Mouse (Mus musculus) left cerebral cortex, adult 2 months (tissue): ENCODE results near the gene Iscu. TPM values are rescaled to one million over a fixed set of nuclear protein-coding genes. Genes with fewer than 3 reads are reported as not detected.
A peak's percentile ranks its signal among the peaks of the same experiment; 100 is the strongest.
"Not testable (repeated sequence)": the region's sequence is repeated elsewhere in the genome, so short reads cannot be mapped to it uniquely, and the experiment has no call there.

Source experiments
- DNase-seq, 2 experiments: peaks; one replicate each; pipeline ENCODE4 v3.0.0; 2021 to 2022; ENCODE audit warnings: low spot score in 2 of 2, mixed read lengths in 1 of 2; ENCODE audit errors: extremely low spot score in 1 of 2
- H3K27ac ChIP-seq: fragments of 200-600 bp; 2 replicates; pipeline ENCODE4 v1.8.1; 2022
- H3K4me3 ChIP-seq: fragments of 200-600 bp; 2 replicates; pipeline ENCODE4 v1.8.1; 2022
- CTCF ChIP-seq: fragments of 200-600 bp; IDR thresholded peaks from 2 replicates; pipeline ENCODE4 v1.8.1; 2022; ENCODE audit warnings: antibody characterized with exemption, mild to moderate bottlenecking, moderate library complexity
- intact Hi-C: fragments of 180-260 bp; cut with DNase I; formaldehyde crosslinking; loops from one replicate; pipeline ENCODE4 v1.15.1; 2025
- total RNA-seq, 2 experiments: library from RNA; stranded (reverse); gene quantifications; 2 replicates each; pipeline ENCODE4 v1.2.3; 2021

Iscu gene
- total RNA-seq, 2 experiments from 2014 or later = 125 to 128 TPM

DNA sequence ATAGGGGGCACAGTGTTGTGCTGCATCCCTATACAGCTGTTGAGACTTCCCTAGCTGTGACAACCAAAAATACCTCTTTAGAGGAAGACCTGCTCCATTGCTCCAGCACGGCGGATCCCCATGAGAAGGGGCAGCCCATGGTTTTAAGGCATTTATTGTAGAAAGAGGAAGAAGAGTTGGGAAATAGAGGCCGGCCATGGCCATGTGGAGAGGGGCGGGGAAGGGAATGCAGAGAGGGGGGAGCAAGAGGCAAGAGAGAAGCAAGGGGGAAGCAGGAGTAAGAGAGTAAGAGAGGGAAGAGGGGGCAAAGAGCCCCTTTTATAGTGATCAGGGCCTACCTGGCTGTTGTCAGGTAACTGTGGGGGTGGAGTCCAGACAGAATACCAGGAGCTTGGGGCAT lies 37.6 kb downstream of the Iscu start:
- H3K4me3 ChIP-seq = no peak overlapping the region
- intact Hi-C loops = no loop called here
- H3K27ac ChIP-seq = no peak overlapping the region
- DNase-seq = no peak
- no peak for TF ChIP-seq CTCF

DNA sequence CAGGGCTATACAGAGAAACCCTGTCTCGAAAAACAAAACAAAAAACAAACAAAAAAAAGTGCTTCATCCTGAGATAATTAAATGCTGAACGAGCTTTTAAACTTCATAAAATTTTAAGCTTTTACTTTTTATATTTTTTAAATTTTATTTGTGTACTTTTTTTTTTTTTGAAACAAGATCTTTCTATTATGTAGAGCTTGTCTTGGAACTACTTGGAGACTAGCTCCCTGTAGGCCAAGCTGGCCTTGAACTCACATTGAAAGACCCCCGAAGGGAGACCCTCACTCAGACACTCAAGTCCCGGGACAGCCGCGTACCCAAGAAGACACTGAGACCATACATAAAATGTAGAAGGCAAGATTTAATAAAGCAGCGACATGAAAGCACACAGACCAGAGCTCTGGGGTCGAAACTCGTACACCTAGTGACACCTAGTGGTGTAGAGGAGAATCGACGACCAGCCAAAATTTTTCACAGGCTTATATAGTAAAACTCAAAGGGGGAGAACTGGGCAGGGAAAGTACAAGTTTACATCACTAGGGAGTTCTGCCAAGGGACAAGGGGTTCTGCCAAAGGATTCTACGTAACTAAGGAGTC lies 39.4 kb downstream of the Iscu start:
- TF ChIP-seq CTCF = peak; percentile 20
- H3K4me3 ChIP-seq, DNase-seq, intact Hi-C loops, H3K27ac ChIP-seq: not testable (repeated sequence)

DNA sequence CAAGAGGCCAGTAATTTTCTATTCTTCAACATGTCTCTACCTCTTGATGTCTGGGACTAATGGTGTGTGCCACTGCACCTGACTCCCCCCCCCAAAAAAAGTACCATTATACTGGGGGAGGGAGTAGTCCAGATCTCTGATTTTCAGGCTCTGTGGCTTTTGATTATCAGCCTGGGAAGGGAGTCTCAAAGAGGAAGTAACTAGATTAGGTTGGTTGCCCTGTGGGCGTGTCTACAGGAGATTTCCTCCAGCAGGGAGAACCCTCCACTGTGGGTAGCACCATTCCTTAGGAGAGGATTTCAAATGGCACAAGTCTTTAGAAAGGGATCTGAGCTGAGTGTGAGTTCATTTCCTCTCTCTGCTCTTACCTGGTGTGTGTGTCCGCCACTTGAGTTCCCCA lies 40.1 kb downstream of the Iscu start:
- intact Hi-C loops = no loop called here
- DNase-seq = no peak
- TF ChIP-seq CTCF = no peak
- H3K27ac ChIP-seq = no peak overlapping the region
- H3K4me3 ChIP-seq = no peak overlapping the region

DNA sequence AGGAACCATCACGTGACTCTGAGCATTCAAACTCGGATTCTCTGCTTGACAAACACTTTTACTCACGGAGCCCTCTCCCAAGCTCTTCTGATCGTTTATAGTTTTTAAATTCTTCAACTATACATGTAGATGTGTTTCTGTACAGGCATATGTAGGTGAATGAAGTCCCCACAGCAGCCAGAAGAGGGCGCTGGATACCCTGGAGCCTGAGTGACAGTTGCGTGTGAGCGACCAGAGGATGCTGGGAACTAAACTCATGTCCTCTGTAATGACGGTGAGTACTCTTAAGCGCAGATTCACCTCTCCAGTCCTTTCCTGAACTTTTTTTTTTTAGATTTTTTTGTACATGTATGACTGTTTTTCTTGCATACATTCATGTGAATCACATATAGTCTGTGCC lies 41.1 kb downstream of the Iscu start:
- peak; percentile 22 for TF ChIP-seq CTCF
- intact Hi-C loops = no loop called here

DNA sequence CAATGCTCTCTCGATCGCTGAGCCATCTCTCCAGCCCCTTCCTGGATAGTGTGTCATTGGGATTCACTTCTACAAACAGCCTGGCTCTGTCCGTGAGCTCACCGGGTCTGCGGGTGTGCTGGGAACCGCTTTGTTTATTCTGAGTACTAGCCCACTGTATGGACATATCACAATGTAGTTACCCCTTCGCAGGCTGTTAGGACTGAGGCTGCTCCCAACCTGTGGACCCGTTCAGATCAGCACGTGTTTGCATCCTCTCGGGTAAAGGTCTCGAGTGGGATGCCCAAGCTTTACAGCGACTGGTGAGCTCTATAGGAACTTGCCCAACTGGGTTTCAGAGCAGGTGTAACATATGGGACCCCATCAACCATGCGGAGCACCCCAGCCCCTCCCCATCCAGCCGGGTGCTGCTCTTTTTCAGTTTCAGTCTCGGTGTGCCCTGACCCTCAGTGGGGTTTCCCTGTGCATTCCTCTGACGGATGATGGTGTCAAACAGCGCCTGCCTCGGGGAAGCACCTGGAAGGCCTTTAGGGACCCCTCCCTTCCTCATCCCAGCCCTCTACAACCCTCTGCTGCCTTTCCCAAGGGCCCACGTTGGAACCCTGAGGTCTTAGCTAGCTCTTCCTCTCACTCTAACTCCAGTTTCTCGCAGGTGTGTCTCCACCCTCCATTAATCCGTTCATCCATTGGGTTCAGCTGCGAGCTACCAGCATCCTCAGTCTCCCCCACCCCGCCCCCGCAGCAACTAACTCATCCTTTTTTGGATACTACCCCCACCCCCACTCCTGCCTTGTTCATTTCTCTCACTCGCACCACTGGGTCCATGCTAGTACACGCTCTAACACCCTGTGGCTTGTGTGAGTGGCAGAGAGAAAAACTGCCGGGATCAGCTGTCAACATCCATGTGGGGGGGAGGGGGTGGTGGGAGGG lies 41.8 kb downstream of the Iscu start:
- no peak for TF ChIP-seq CTCF
- intact Hi-C loops = loop anchor here (1.0 kb wide), 2 partner anchors 41 to 448 kb away; no protein-coding TSS in a partner anchor
- no peak overlapping the region for H3K4me3 ChIP-seq
- DNase-seq = no peak
- H3K27ac ChIP-seq = no peak overlapping the region

More for the DNA sequence above, 41.1 kb downstream of the Iscu start:
- Histone ChIP-seq H3K4me3 (no peak overlapping the region), H3K27ac (no peak overlapping the region)
- DNase-seq = no peak

DNA sequence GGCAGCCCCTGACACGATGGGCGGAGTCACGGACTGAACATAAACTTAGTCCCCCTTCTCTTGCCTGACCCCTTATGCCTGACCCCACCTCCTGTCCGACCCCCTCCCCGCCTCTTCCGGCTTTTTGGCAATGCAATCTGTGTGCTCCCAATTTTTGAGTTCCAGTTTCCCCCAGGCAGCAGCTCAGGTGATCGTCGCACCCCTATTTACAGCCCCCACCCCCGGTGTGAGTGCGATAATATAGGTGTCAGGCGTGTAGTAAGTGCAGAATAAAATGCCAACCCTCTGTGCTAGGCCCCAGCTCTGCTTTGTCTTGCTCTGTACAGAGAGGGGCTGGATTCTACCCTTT lies 42.5 kb downstream of the Iscu start:
- no peak for DNase-seq
- H3K27ac ChIP-seq = no peak overlapping the region
- no peak overlapping the region for H3K4me3 ChIP-seq
- intact Hi-C loops = loop anchor here (1.0 kb wide), 2 partner anchors 42 to 449 kb away; no protein-coding TSS in a partner anchor
- TF ChIP-seq CTCF = no peak

DNA sequence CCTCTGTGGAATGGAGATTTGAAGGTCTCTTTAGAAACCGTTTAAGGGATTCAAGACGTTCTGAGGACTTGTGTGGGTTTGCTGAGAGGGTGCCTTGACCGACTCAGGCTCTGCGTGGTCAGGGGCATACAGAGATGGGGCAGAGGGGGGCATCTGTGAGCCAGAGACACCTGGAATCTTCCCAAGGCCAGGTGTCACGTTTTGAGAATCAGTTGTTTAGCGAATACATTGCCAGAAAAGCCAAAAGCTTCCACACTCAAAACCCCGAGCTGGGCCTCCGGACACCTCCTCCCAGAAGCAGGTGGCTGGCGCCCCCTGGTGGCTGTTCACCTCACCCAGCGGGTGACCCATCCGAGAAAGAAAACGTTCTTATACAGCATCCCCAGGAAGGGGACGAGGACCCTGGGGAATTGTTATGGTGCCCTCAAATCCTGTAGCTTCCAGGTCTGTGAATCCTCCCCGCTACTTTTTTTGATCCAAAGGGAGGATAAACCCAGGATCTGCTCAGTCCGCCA lies 43.1 kb downstream of the Iscu start:
- intact Hi-C loops = loop anchor here (1.0 kb wide), 2 partner anchors 42 to 449 kb away; no protein-coding TSS in a partner anchor
- Histone ChIP-seq H3K27ac (no peak overlapping the region), H3K4me3 (no peak overlapping the region)
- TF ChIP-seq CTCF = peak; percentile 85
- peak; percentile 60 to 69 for DNase-seq

DNA sequence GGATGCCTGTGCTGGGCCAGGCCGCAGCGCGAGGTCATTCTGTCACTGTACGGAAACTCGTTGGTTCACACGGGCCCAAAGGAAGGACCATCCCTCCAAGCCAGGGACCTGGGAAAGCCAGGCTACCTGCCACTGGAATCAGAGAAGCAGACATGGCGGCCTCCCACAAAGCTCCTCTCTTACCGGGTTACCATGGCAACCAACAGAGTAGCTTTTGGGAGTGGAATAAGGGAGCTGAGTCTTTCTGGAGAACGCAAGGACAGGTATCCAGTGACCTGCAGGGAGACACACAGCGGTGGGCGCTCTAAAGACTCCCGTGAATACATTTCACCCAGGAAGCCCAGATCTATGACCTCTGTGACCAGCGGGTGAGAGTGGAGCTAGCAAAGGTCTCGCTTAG lies 46.0 kb downstream of the Iscu start:
- Histone ChIP-seq H3K27ac (no peak overlapping the region), H3K4me3 (no peak overlapping the region)
- no peak for TF ChIP-seq CTCF
- no peak for DNase-seq
- intact Hi-C loops = no loop called here

DNA sequence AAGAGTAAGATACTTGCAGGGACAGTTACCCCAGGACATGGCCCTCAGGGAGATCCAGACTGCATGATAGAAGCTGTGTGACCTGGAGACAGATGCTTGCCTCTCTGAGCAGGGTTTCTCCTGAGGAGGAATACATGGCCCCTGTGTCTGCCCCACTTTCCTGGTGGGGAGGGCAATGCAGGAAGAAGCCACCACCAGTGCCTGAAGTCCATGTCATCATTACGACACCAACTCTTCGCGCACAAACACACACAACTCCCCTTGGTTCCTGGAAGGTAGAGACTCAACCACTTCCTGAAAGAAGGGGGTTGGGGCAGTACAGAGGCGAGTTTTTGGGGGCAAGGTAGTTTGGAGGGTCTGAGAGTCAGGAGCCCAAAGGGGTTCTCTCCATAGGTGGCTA lies 51.7 kb downstream of the Iscu start:
- no peak for DNase-seq
- TF ChIP-seq CTCF = no peak
- intact Hi-C loops = no loop called here

DNA sequence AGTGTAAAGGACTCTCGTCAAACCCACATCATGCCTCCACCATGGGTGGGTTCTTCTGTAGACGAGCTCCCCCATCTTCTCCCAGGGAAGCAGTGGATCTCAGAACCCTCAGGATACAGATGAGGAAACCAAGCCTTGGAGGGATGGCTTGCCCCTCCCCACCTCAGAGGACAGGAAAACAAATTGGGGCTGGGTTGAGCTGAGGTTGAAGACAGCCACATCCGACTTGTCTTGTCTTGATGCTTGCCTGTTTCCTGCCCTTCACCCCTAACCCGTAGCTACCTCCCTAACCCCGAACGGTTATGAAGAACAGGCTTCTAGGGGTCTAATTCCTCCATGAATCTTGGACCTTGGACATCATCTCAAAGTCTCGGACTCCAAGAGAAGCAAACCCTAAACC lies 53.0 kb downstream of the Iscu start:
- Histone ChIP-seq H3K27ac (no peak overlapping the region), H3K4me3 (no peak overlapping the region)
- DNase-seq = no peak
- TF ChIP-seq CTCF = no peak
- intact Hi-C loops = no loop called here

More for the DNA sequence above, 51.7 kb downstream of the Iscu start:
- H3K27ac ChIP-seq = no peak overlapping the region
- no peak overlapping the region for H3K4me3 ChIP-seq

DNA sequence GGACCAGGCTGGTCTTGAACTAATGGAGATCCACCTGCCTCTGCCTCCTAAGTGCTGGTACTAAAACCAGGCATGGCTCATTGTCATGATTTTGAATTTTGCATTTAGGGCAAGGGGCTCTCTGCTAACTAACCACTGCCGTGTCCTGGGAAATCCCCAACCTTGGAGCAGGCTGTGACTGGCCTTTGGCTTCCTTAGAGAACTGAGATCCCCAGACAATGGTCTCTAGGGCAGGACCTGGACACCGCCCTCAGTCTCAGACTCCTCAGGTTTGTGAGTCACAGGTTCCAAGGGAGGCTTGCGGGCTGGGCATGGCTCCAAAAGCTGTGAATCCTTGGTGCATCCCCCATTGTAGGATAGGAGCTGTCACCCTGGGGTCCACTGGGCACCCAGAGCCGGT lies 54.1 kb downstream of the Iscu start:
- no peak for DNase-seq
- Histone ChIP-seq H3K4me3 (no peak overlapping the region), H3K27ac (no peak overlapping the region)
- intact Hi-C loops = no loop called here
- TF ChIP-seq CTCF = no peak

Other genes with a start within 250 kb of the Iscu start
- gene Cmklr1, start 122.3 kb upstream of the Iscu start, total RNA-seq = 1 to 10 TPM; 2.9 to 4.7 TPM
- not detected for gene 1700069L16Rik, start 48.0 kb upstream of the Iscu start, total RNA-seq
- gene Ficd, start 36.9 kb upstream of the Iscu start, total RNA-seq = 10 to 100 TPM; 11.1 to 11.3 TPM
- gene Sart3, start 238 bp upstream of the Iscu start, total RNA-seq = 10 to 100 TPM; 41.8 to 47.3 TPM
- gene Tmem119, start 27.8 kb downstream of the Iscu start, total RNA-seq = 10 to 100 TPM; 21.0 to 25.3 TPM
- 10 to 100 TPM; 25.7 to 28.3 TPM for gene Selplg, start 59.9 kb downstream of the Iscu start, total RNA-seq
- 10 to 100 TPM; 77.9 to 84.3 TPM for gene Coro1c, start 136.0 kb downstream of the Iscu start, total RNA-seq
- 10 to 100 TPM; 28.2 to 28.6 TPM for gene Ssh1, start 221.1 kb downstream of the Iscu start, total RNA-seq
- gene Dao, start 231.0 kb downstream of the Iscu start, total RNA-seq = not detected